Mouse (Mus musculus) right cerebral cortex, adult 2 months (tissue): Measurements from ENCODE around the gene Kcnj10.

Experiments used
- DNase-seq, 2 experiments: peaks; one replicate each; pipeline ENCODE4 v3.0.0; 2021 to 2022; ENCODE audit warnings: low spot score in 2 of 2

Kcnj10 gene

GRCm38 (mm10) chr1:172311921-172312767 lies 28.9 kb upstream of the Kcnj10 start:
- DNase-seq = peak in 1 of 2 experiments; percentile 65

- peak; percentile 75 to 80 for DNase-seq
Observed at GRCm38 (mm10) chr1:172312768-172313561, 28.0 kb upstream of the Kcnj10 start.

DNA sequence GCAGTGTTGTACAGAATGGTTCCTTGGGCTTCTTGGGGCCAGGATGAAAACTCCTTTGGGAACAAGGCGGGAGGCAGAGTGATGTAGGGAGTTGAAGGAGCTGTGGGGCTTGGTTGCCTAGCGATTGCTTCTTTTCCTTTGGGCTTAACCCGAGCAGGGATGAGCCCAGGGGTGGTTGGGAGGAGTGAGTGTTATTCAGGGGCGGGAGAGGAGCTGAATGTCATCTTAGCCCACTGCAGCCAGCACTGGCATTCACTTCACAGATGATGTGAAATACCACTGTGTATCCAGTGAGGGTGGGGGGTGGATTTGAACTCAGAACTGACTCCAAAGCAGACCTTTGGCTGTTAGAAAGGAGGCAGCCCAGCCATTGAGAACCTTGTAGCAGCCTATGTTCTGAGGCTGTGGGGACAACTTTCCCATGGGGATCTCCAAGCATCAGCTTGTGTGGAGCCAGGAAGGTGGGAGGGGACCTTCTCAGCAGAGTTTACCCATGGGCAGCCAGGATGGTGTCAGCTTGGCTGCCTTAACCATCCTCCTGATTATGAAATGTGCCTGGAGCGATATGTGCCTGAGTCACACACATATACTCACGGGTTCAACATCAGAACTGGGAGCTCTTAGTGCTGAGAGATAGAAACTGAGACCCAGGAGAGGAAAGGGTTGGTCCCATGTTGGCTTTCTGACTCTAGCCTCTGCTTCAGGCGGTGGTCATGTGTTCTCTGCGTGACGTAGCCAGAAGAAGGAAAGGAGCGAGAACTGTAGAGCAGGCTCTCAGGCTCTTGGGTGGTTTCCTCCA lies 27.2 kb upstream of the Kcnj10 start:
- DNase-seq = peak in 1 of 2 experiments; percentile 54

DNA sequence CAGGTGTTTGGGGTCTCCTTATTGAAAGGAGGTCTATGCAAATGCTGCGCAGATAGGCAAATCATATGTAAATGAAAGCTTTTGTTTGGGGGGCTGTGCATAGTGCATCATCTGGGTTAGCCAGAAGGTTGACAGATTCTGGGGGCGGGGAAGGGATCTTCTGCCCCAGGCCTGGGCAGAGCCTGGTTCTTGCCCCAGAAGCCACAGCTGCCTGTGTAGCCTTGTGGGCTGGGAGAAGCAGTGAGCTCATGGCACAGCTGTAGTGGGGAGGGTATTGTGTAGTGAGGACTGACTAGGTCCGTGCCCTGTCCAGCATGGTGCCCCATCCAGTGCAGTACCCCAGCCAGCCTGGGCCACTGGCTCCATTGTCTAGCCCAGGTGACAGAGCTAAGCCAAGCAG lies 26.1 kb upstream of the Kcnj10 start:
- peak in 1 of 2 experiments; percentile 36 for DNase-seq

- no peak for DNase-seq
Observed at GRCm38 (mm10) chr1:172317431-172317830, 23.6 kb upstream of the Kcnj10 start.

GRCm38 (mm10) chr1:172317946-172318345 lies 23.1 kb upstream of the Kcnj10 start:
- no peak for DNase-seq

GRCm38 (mm10) chr1:172318424-172319035 lies 22.5 kb upstream of the Kcnj10 start:
- no peak for DNase-seq

DNA sequence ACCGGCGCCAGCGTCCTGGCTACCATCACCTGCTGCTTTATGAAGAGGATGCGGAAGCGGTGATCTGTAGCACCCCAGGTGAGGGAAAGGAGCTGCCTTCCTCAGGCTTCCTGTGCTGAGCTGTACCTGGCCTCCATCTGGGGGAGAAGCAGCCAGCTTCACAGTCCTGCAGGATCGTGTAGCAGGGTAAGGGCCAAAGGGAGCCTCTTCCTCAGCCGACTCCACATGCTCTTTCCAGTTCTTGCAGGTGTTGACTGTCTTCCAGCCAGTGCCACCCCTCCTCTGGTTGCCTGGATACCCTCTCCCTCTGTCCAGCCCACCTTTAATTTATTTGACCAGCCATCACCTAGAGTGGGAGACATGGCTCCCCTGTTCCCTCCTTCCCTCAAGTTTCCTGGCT lies 21.7 kb upstream of the Kcnj10 start:
- no peak for DNase-seq

GRCm38 (mm10) chr1:172319921-172320411 lies 21.0 kb upstream of the Kcnj10 start:
- no peak for DNase-seq

DNA sequence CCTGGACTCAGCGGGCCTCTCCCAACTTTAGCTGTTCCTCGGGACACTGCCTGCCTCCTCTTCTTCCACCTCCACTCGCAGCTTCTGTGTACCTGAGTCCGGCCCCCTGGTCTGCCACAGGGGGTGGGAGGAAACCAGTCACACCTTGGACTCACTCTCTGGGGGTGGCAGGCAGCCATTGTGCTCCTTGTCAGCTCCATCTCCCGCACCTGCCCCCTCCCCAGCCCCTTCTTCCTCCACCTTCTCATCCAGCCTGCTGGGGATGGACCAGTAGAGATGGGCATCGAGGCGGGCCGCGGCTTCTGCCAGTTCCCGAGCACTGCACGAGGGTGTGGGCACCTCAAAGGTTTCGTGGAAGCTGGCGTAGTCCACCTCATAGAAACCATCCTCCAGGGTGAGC lies 18.3 kb upstream of the Kcnj10 start:
- peak in 1 of 2 experiments; percentile 37 for DNase-seq

- DNase-seq = no peak
Observed at GRCm38 (mm10) chr1:172323298-172323697, 17.7 kb upstream of the Kcnj10 start.

DNA sequence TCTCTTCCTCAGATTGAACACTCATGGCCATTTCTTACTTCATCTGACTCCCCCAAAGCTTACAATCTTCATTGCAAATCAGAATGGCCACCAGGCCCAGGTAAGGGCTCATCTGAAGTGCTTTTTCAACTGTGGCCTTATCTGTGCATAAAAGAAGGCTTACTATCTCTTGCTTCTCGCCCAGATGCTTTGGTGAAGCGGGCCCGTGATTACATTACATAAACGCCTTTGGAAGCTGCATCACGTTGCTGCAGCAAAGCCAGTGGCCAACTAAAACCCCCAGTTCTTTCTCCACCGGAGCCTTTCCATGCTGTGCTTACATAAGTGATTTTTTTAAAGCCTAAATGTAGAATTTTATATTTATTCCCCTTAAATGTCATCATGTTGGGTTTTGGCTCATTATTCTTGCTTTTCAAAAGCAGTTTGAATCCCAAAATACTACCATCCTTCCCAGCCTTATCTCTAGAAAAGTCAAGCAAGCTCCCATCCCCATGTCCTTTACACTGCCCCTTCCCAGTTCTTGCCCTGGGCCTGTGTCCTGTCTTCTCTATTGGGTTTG lies 17.1 kb upstream of the Kcnj10 start:
- DNase-seq = peak; percentile 81 to 82

GRCm38 (mm10) chr1:172324725-172325124 lies 16.3 kb upstream of the Kcnj10 start:
- peak; percentile 85 for DNase-seq

- DNase-seq = peak; percentile 67 to 79
Observed at GRCm38 (mm10) chr1:172325680-172326535, 15.1 kb upstream of the Kcnj10 start.

- no peak for DNase-seq
Observed at GRCm38 (mm10) chr1:172326684-172327083, 14.3 kb upstream of the Kcnj10 start.

GRCm38 (mm10) chr1:172327206-172328001 lies 13.6 kb upstream of the Kcnj10 start:
- peak; percentile 66 to 75 for DNase-seq

DNA sequence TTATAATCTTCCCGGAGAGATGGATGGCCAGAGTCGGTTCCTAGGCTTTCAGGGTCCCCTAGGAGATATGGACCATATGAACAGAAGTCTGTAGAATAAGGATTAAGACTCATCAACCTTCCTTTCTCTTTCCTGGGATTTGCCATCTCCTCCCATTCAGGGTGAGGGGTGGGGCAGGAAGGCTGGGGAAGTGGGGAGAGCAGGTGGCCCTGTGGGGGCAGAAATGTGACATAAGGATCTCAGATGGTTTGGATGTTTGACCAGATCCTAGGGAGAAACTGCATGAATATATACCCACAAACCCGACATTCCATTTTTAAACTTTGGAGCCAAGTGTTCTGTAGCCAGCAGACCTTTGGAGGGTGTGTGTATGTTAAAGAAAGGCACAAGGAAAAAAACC lies 13.0 kb upstream of the Kcnj10 start:
- no peak for DNase-seq

DNA sequence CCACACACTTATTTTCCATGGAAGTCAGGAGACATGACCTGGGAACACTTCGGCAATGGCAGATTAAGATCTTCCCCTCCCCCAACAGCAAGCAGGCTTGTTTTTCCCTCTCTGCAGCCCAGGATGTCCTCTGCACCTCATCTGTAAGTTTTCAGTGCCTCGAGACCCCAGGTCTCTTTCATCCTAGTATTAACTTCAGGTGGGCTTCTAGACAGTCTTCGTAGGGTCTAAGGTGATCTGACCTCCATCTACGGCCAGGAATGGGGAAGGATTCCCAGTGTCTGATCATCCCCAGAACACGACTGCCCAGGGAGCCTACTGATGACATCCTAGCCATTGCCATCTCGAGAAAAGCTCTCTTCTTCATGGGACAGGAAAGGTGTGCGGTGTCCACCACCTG lies 12.5 kb upstream of the Kcnj10 start:
- DNase-seq = no peak

DNA sequence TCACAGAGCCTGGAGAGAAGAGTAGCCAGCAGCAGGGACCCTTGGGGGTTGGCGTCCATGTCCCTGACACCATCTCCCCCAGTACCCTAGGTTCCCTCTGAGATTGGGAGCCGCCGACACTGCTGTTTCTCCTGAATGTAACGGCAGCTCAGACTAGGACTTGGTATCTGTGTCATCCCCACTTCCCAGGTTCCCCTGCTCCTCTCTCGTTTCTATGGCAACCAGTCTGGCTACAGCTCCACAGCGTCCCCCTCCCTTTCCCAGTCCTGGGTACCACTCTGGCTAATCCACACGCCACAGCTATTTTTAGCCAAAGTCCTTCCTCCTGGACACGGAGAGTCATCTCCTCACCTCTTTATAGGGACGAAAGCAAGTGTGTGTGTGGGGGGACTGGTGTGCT lies 11.9 kb upstream of the Kcnj10 start, which contains the start of gene Kcnj9:
TSS of gene Kcnj9 (minus strand) at position 188 of the 400 bp plus-strand sequence.
- peak; percentile 84 to 87 for DNase-seq
